Mouse (Mus musculus): ENCODE measurements at regions not wholly inside any gene's neighbourhood (a gene's known extent, or its start where the extent isn't known, plus 50 kb on each side); places are given as distances from the start of the nearest gene placed in this dataset.

GRCm38 (mm10) chr1:156995180-156995951 is 55.9 kb upstream of the Ralgps2 start:
- no peak for TF ChIP-seq POLR2A (IDR thresholded peaks at IDR 0.05; ENCODE audit: borderline replicate concordance, extremely low read depth, insufficient read depth, insufficient read length, poor library complexity, severe bottlenecking)
- TF ChIP-seq CTCF (IDR thresholded peaks at IDR 0.05; ENCODE audit: borderline replicate concordance, extremely low read depth, insufficient read depth, insufficient read length) = no peak

Measured in brain, embryonic 14.5 days (tissue).